Mouse (Mus musculus): ENCODE data around the gene Gpx2. TPM values are rescaled to one million over a fixed set of nuclear protein-coding genes. Genes with fewer than 3 reads are reported as not detected.

Gpx2 gene
- total and polyA plus RNA-seq, 3 experiments, result not detected

DNA sequence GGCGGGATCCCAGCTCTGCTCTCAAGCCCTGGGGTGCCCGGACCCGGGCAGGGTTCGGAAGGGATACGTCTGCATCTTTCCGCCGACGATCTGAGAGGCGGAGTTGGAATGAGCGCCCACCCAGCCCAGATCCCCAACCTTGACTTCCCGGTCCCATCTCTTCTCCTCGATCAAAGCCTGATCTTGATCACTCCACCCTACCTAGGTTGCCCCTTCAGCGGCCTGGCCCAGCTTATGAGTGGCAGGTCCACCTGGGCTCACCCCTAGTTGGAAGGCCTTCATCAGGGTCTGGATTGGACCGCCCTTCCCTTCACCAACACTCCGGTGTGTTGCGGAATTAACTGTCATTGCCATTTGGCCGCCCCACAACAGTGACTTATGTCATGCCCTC is 27.3 kb upstream of the Gpx2 start, which contains the start of gene Rab15:
Gene Rab15 (minus strand): TSS at position 258 of the 391 bp plus-strand sequence.
- Histone ChIP-seq H3K36me3 (ENCODE audit: control insufficient read depth in 1 of 2, insufficient read depth in 2 of 2, low read length in 2 of 2) (0 out of 4 replicates have a peak, but pooled peaks cover 0 to 4% of the 10 kb centered on the region in 2 experiments), H3K27me3 (ENCODE audit: control insufficient read depth in 1 of 2, insufficient read depth in 2 of 2, low read length in 2 of 2) (peaks cover 1 to 5% of the 10 kb centered on the region in 2 experiments; a peak in 2 of 4 replicates), H3K9me3 (replicated peaks; ENCODE audit: insufficient read depth, low read length) (no peaks in the 10 kb centered on the region), H3K4me3 (ENCODE audit: control insufficient read depth in 1 of 2, insufficient read depth in 1 of 2, low read depth in 2 of 2, low read length in 2 of 2) (peak within 1 kb of the TSS; percentile 59 to 78), H3K9ac (ENCODE audit: control insufficient read depth, low read depth, low read length, poor library complexity, severe bottlenecking) (peak within 1 kb of the TSS; percentile 61), H3K4me1 (ENCODE audit: control insufficient read depth in 1 of 2, insufficient read depth in 2 of 2, low read length in 2 of 2) (peaks cover 0 to 17% of the 10 kb centered on the region in 2 experiments), H3K79me2 (ENCODE audit: control insufficient read depth, insufficient read depth, low read length, poor library complexity) (no peaks in the 10 kb centered on the region; the same call in 1 of the 2 replicates), H3K27ac (ENCODE audit: control insufficient read depth, low read depth, low read length) (no peak within 1 kb of the TSS)
- no peak for TF ChIP-seq POLR2AphosphoS2 (IDR thresholded peaks at IDR 0.05; ENCODE audit: low read length)
- TF ChIP-seq CHD2 (IDR thresholded peaks at IDR 0.05; ENCODE audit: low read length), result no peak
- no peak for TF ChIP-seq RAD21 (IDR thresholded peaks at IDR 0.05; ENCODE audit: low read depth, low read length)
- TF ChIP-seq ZC3H11A (IDR thresholded peaks at IDR 0.05; ENCODE audit: low read depth, low read length), result no peak
- no peak for TF ChIP-seq TAL1 (IDR thresholded peaks at IDR 0.05; ENCODE audit: low read length)
- TF ChIP-seq MYC (IDR thresholded peaks at IDR 0.05; ENCODE audit: low read depth, low read length), result no peak
- no peak for TF ChIP-seq ZMIZ1 (IDR thresholded peaks at IDR 0.05; ENCODE audit: low read depth, low read length)
- TF ChIP-seq RCOR1 (IDR thresholded peaks at IDR 0.05; ENCODE audit: low read depth, low read length), result no peak
- TF ChIP-seq KAT2A (conservative IDR thresholded peaks at IDR 0.05; ENCODE audit: low read depth, low read length), result no peak
- TF ChIP-seq MAFK (IDR thresholded peaks at IDR 0.05; ENCODE audit: borderline replicate concordance, low read depth, low read length), result no peak
- no peak for TF ChIP-seq MYB (IDR thresholded peaks at IDR 0.05; ENCODE audit: low read depth, low read length)
- no peak for TF ChIP-seq GABPA (IDR thresholded peaks at IDR 0.05; ENCODE audit: low read depth, low read length)
- TF ChIP-seq ETS1 (IDR thresholded peaks at IDR 0.05; ENCODE audit: low read depth, low read length), result no peak
- no peak for TF ChIP-seq MEF2A (IDR thresholded peaks at IDR 0.05; ENCODE audit: extremely low read depth, insufficient replicate concordance, low read depth, low read length, poor library complexity, severe bottlenecking)
- TF ChIP-seq EP300 (IDR thresholded peaks at IDR 0.05; ENCODE audit: low read depth in 1 of 2, low read length in 2 of 2), result no peak
- TF ChIP-seq MAX (IDR thresholded peaks at IDR 0.05; ENCODE audit: low read length), result no peak
- TF ChIP-seq POLR2AphosphoS5 (IDR thresholded peaks at IDR 0.05; ENCODE audit: borderline replicate concordance, low read depth, low read length), result no peak
- no peak for TF ChIP-seq E2F4 (IDR thresholded peaks at IDR 0.05; ENCODE audit: borderline replicate concordance, low read depth, low read length)
- DNase-seq (ENCODE audit: low read depth, low spot score), result peak; percentile 16

- H3K27me3 ChIP-seq (ENCODE audit: control insufficient read depth in 1 of 2, insufficient read depth in 2 of 2, low read length in 2 of 2), result peaks cover 1 to 2% of the 10 kb centered on the region in 2 experiments; a peak in 1 of 4 replicates
- H3K36me3 ChIP-seq (ENCODE audit: control insufficient read depth in 1 of 2, insufficient read depth in 2 of 2, low read length in 2 of 2), result 0 out of 4 replicates have a peak, but pooled peaks cover 0 to 4% of the 10 kb centered on the region in 2 experiments
- H3K4me1 ChIP-seq (ENCODE audit: control insufficient read depth in 1 of 2, insufficient read depth in 2 of 2, low read length in 2 of 2), result peaks cover 0 to 17% of the 10 kb centered on the region in 2 experiments
- no peak overlapping the region for H3K27ac ChIP-seq (ENCODE audit: control insufficient read depth, low read depth, low read length)
- TF ChIP-seq MEF2A (IDR thresholded peaks at IDR 0.05; ENCODE audit: extremely low read depth, insufficient replicate concordance, low read depth, low read length, poor library complexity, severe bottlenecking) (no peak), TCF12 (IDR thresholded peaks at IDR 0.05; ENCODE audit: low read depth, low read length) (no peak), MYC (IDR thresholded peaks at IDR 0.05; ENCODE audit: low read depth, low read length) (no peak), CTCF (IDR thresholded peaks at IDR 0.05 in 2 of 3, conservative IDR thresholded peaks at IDR 0.05 in 1 of 3; ENCODE audit: control insufficient read depth in 1 of 3, insufficient read depth in 1 of 3, low read depth in 2 of 3, low read length in 3 of 3, poor library complexity in 1 of 3, severe bottlenecking in 1 of 3) (no peak), KAT2A (conservative IDR thresholded peaks at IDR 0.05; ENCODE audit: low read depth, low read length) (no peak), POLR2AphosphoS5 (IDR thresholded peaks at IDR 0.05; ENCODE audit: borderline replicate concordance, low read depth, low read length) (no peak), RAD21 (IDR thresholded peaks at IDR 0.05; ENCODE audit: low read depth, low read length) (no peak), RCOR1 (IDR thresholded peaks at IDR 0.05; ENCODE audit: low read depth, low read length) (no peak), E2F4 (IDR thresholded peaks at IDR 0.05; ENCODE audit: borderline replicate concordance, low read depth, low read length) (no peak), SIN3A (IDR thresholded peaks at IDR 0.05; ENCODE audit: low read length) (no peak; the same call in 1 of the 2 replicates)
- no peaks in the 10 kb centered on the region; the same call in 1 of the 2 replicates for H3K79me2 ChIP-seq (ENCODE audit: control insufficient read depth, insufficient read depth, low read length, poor library complexity)
- no peaks in the 10 kb centered on the region for H3K9me3 ChIP-seq (replicated peaks; ENCODE audit: insufficient read depth, low read length)
- DNase-seq (ENCODE audit: low read depth, low spot score), result peak; percentile 45
- peak overlapping the region; percentile 59 to 78 for H3K4me3 ChIP-seq (ENCODE audit: control insufficient read depth in 1 of 2, insufficient read depth in 1 of 2, low read depth in 2 of 2, low read length in 2 of 2)
- H3K9ac ChIP-seq (ENCODE audit: control insufficient read depth, low read depth, low read length, poor library complexity, severe bottlenecking), result peak overlapping the region; percentile 61
Measured at GRCm38 (mm10) chr12:76822002-76822650, 26.8 kb upstream of the Gpx2 start.

Data from MEL (cell line).